Mouse (Mus musculus) thymus, postnatal 25 days (tissue): ENCODE data around the gene Slc41a1.

Experiments
- DNase-seq: peaks from one replicate; pipeline ENCODE4 v3.0.0; 2022

Slc41a1 gene

GRCm38 (mm10) chr1:131890043-131890658 lies 62.9 kb downstream of the Slc41a1 start:
- no peak for DNase-seq

GRCm38 (mm10) chr1:131891436-131891835 lies 64.1 kb downstream of the Slc41a1 start:
- DNase-seq = no peak
